Mouse (Mus musculus) myocyte (in vitro differentiated cells): ENCODE measurements at regions not wholly inside any gene's neighbourhood (a gene's known extent, or its start where the extent isn't known, plus 50 kb on each side); places are given as distances from the start of the nearest gene placed in this dataset.

Experiments
- CEBPB ChIP-seq: IDR thresholded peaks from 2 replicates; pipeline ENCODE4 v1.6.1; 2011; ENCODE audit warnings: mild to moderate bottlenecking, moderate library complexity; ENCODE audit not compliant: poor library complexity, insufficient read depth, severe bottlenecking
- E2F4 ChIP-seq: IDR thresholded peaks from one replicate; pipeline ENCODE4 v1.6.1; 2011; ENCODE audit warnings: mild to moderate bottlenecking, control low read depth, moderate library complexity; ENCODE audit not compliant: insufficient read depth
- POLR2A ChIP-seq: IDR thresholded peaks from one replicate; pipeline ENCODE4 v1.6.1; 2011; ENCODE audit warnings: low read depth, mild to moderate bottlenecking, control low read depth, moderate library complexity; ENCODE audit not compliant: insufficient read length
- POLR2AphosphoS2 ChIP-seq: IDR thresholded peaks from one replicate; pipeline ENCODE4 v1.6.1; 2011; ENCODE audit warnings: low read depth, control low read depth; ENCODE audit not compliant: insufficient read length

DNA sequence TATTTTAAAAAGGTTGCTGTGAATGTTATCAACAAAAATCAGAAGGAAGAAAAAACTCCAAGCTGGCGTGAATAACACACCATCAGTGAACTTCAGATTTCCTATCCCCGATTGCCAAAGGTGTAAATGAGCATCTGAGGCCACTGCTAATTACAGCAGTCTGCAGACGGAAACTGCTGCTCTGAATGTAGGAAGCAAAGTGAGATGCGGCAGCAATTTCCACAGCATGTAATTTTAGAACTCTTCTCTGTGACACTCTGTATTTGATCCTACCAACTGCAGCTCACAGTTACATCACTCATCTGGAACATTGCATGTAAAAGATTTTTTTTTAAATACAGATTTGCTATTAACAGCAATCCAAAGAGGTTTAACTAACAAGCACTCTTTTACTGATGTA is 913.7 kb downstream of the Tecrl start:
- TF ChIP-seq POLR2A: no peak
- TF ChIP-seq CEBPB: no peak
- no peak for TF ChIP-seq POLR2AphosphoS2
- TF ChIP-seq E2F4: no peak
